Mouse (Mus musculus) testis, adult 2 months (tissue): Measurements from ENCODE around the gene Faap20. TPM values are rescaled to one million over a fixed set of nuclear protein-coding genes. Genes with fewer than 3 reads are reported as not detected.

Experiments
- H3K27ac ChIP-seq: fragments of 200-500 bp; 2 replicates; pipeline ENCODE4 v1.5.1; 2012; ENCODE audit warnings: low read depth, low read length; ENCODE audit not compliant: control insufficient read depth, insufficient read depth
- H3K27me3 ChIP-seq: fragments of 200-500 bp; 2 replicates; pipeline ENCODE4 v1.6.1; 2012; ENCODE audit warnings: mild to moderate bottlenecking, low read length, moderate library complexity; ENCODE audit not compliant: control insufficient read depth, insufficient read depth
- H3K36me3 ChIP-seq: fragments of 200-500 bp; 2 replicates; pipeline ENCODE4 v1.6.1; 2012; ENCODE audit warnings: mild to moderate bottlenecking, low read length; ENCODE audit not compliant: control insufficient read depth, insufficient read depth
- H3K4me1 ChIP-seq: fragments of 200-500 bp; 2 replicates; pipeline ENCODE4 v1.6.1; 2012; ENCODE audit warnings: low read length; ENCODE audit not compliant: control insufficient read depth, insufficient read depth
- H3K4me3 ChIP-seq: fragments of 200-500 bp; 2 replicates; pipeline ENCODE4 v1.5.1; 2012; ENCODE audit warnings: low read depth, mild to moderate bottlenecking, low read length, moderate library complexity, mixed read lengths; ENCODE audit not compliant: control insufficient read depth
- CTCF ChIP-seq: fragments of 200-500 bp; IDR thresholded peaks from 2 replicates; pipeline ENCODE4 v1.5.1; 2012; ENCODE audit warnings: low read depth, mild to moderate bottlenecking, inconsistent platforms, low read length, moderate library complexity; ENCODE audit not compliant: control insufficient read depth, insufficient read depth, insufficient replicate concordance
- POLR2A ChIP-seq: fragments of 200-500 bp; IDR thresholded peaks from 2 replicates; pipeline ENCODE4 v1.6.1; 2012; ENCODE audit warnings: low read depth, mild to moderate bottlenecking, inconsistent platforms, low read length, moderate library complexity; ENCODE audit not compliant: control insufficient read depth
- polyA plus RNA-seq: library from polyadenylated mRNA; depleted of rRNA; stranded (reverse); fragments of >200 nt; gene quantifications from 2 replicates; pipeline ENCODE4 v1.2.3, GENCODE M21; 2012

Faap20 gene
- polyA plus RNA-seq, 1 experiment, result 12.4 TPM

- peaks cover 8% of the 10 kb centered on the region for H3K4me1 ChIP-seq
- no peak overlapping the region for H3K27ac ChIP-seq
- H3K27me3 ChIP-seq, result no peaks in the 10 kb centered on the region
- no peak for TF ChIP-seq CTCF
- no peak for TF ChIP-seq POLR2A
- no peaks in the 10 kb centered on the region for H3K36me3 ChIP-seq
- H3K4me3 ChIP-seq, result no peak overlapping the region
These were observed 15.1 kb downstream of the Faap20 start for GRCm38 (mm10) chr4:155264521-155265321.

GRCm38 (mm10) chr4:155267047-155267543 lies 17.5 kb downstream of the Faap20 start:
- H3K27ac ChIP-seq, result no peak overlapping the region

GRCm38 (mm10) chr4:155267639-155268175 lies 18.1 kb downstream of the Faap20 start:
- Histone ChIP-seq H3K4me3 (no peak overlapping the region), H3K27me3 (no peaks in the 10 kb centered on the region), H3K36me3 (no peaks in the 10 kb centered on the region), H3K27ac (no peak overlapping the region), H3K4me1 (peaks cover 8% of the 10 kb centered on the region)
- TF ChIP-seq CTCF (no peak), POLR2A (no peak)

More at GRCm38 (mm10) chr4:155267047-155267543, 17.5 kb downstream of the Faap20 start:
- H3K27me3 ChIP-seq, result no peaks in the 10 kb centered on the region
- H3K36me3 ChIP-seq, result no peaks in the 10 kb centered on the region
- peaks cover 8% of the 10 kb centered on the region for H3K4me1 ChIP-seq
- TF ChIP-seq CTCF, result no peak
- TF ChIP-seq POLR2A, result no peak
- H3K4me3 ChIP-seq, result no peak overlapping the region

GRCm38 (mm10) chr4:155268382-155268781 lies 18.8 kb downstream of the Faap20 start:
- no peaks in the 10 kb centered on the region for H3K27me3 ChIP-seq
- peaks cover 8% of the 10 kb centered on the region for H3K4me1 ChIP-seq
- TF ChIP-seq POLR2A (no peak), CTCF (peak; percentile 51; the same call in 1 of the 2 replicates)
- H3K36me3 ChIP-seq, result no peaks in the 10 kb centered on the region
- H3K27ac ChIP-seq, result no peak overlapping the region
- no peak overlapping the region for H3K4me3 ChIP-seq

- H3K36me3 ChIP-seq, result no peaks in the 10 kb centered on the region
- no peaks in the 10 kb centered on the region for H3K27me3 ChIP-seq
- H3K27ac ChIP-seq, result no peak overlapping the region
- TF ChIP-seq CTCF, result no peak
- no peak for TF ChIP-seq POLR2A
- H3K4me3 ChIP-seq, result no peak overlapping the region
- H3K4me1 ChIP-seq, result no peaks in the 10 kb centered on the region
These were observed 24.8 kb downstream of the Faap20 start for GRCm38 (mm10) chr4:155274451-155274850.

- no peak overlapping the region for H3K27ac ChIP-seq
These were observed 25.2 kb downstream of the Faap20 start for GRCm38 (mm10) chr4:155274851-155275250.

GRCm38 (mm10) chr4:155277963-155278362 lies 28.4 kb downstream of the Faap20 start:
- no peak overlapping the region for H3K4me3 ChIP-seq
- no peaks in the 10 kb centered on the region for H3K27me3 ChIP-seq
- no peak overlapping the region for H3K27ac ChIP-seq
- TF ChIP-seq CTCF (no peak), POLR2A (no peak)
- peaks cover 2% of the 10 kb centered on the region; the same call in 1 of the 2 replicates for H3K4me1 ChIP-seq
- H3K36me3 ChIP-seq, result no peaks in the 10 kb centered on the region

More at GRCm38 (mm10) chr4:155274851-155275250, 25.2 kb downstream of the Faap20 start:
- H3K27me3 ChIP-seq, result no peaks in the 10 kb centered on the region
- H3K4me1 ChIP-seq, result no peaks in the 10 kb centered on the region
- H3K36me3 ChIP-seq, result no peaks in the 10 kb centered on the region
- TF ChIP-seq POLR2A, result no peak
- no peak for TF ChIP-seq CTCF
- no peak overlapping the region for H3K4me3 ChIP-seq

GRCm38 (mm10) chr4:155279054-155279453 lies 29.5 kb downstream of the Faap20 start:
- Histone ChIP-seq H3K4me1 (peaks cover 2% of the 10 kb centered on the region; the same call in 1 of the 2 replicates), H3K36me3 (no peaks in the 10 kb centered on the region), H3K4me3 (no peak overlapping the region), H3K27ac (no peak overlapping the region), H3K27me3 (no peaks in the 10 kb centered on the region)
- TF ChIP-seq POLR2A, result no peak
- no peak for TF ChIP-seq CTCF
